Mouse (Mus musculus) kidney, embryonic 16.5 days (tissue): ENCODE results near the gene Serpina10. TPM values are rescaled to one million over a fixed set of nuclear protein-coding genes. Genes with fewer than 3 reads are reported as not detected.

Experiments
- ATAC-seq: fragments of 200-750 bp; cut with Nextera tagmentation; 2 replicates; pipeline ENCODE4 v1.8.0; 2017; ENCODE audit warnings: moderate TSS enrichment; ENCODE audit not compliant: low FRiP score, low TSS enrichment
- H3K27ac ChIP-seq: fragments of 300-500 bp; sonication (generic); 2 replicates; pipeline ENCODE4 v1.5.1; 2014; ENCODE audit warnings: low read length
- H3K27me3 ChIP-seq: fragments of 300-500 bp; sonication (generic); 2 replicates; pipeline ENCODE4 v1.6.1; 2014; ENCODE audit warnings: low read length, control low read depth, mixed read lengths; ENCODE audit not compliant: insufficient read depth
- H3K36me3 ChIP-seq: fragments of 300-500 bp; sonication (generic); 2 replicates; pipeline ENCODE4 v1.6.1; 2014; ENCODE audit warnings: low read length, control low read depth, mixed read lengths; ENCODE audit not compliant: insufficient read depth
- H3K4me1 ChIP-seq: fragments of 300-500 bp; sonication (generic); 2 replicates; pipeline ENCODE4 v1.6.1; 2014; ENCODE audit warnings: low read length, control low read depth, mixed read lengths; ENCODE audit not compliant: insufficient read depth
- H3K4me2 ChIP-seq: fragments of 300-500 bp; sonication (generic); replicated peaks from 2 replicates; pipeline ENCODE4 v1.6.1; 2014; ENCODE audit warnings: low read depth, low read length
- H3K4me3 ChIP-seq: fragments of 300-500 bp; sonication (generic); 2 replicates; pipeline ENCODE4 v1.5.1; 2014; ENCODE audit warnings: mild to moderate bottlenecking, low read length
- H3K9ac ChIP-seq: fragments of 300-500 bp; sonication (generic); replicated peaks from 2 replicates; pipeline ENCODE4 v1.6.1; 2014; ENCODE audit warnings: low read length
- H3K9me3 ChIP-seq: fragments of 300-500 bp; sonication (generic); 2 replicates; pipeline ENCODE4 v1.6.1; 2016; ENCODE audit warnings: low read length, control low read depth
- whole genome bisulfite sequencing: fragments of 180-500 bp; shearing (Covaris S2); extraction: QIAGEN DNeasy Blood & Tissue Kit; methylation state at CpG from one replicate; pipeline ENCODE4 v1.1.7; 2014; 5-methylcytosine and 5-hydroxymethylcytosine counted together
- polyA plus RNA-seq: library from polyadenylated mRNA; unstranded; fragments of >200 nt; fragmentation: Nextera tagmentation; extraction: Ambion mirVana; gene quantifications from 2 replicates; pipeline ENCODE4 v1.2.1, GENCODE M21; 2015

Serpina10 gene
- polyA plus RNA-seq, 1 experiment from 2014 or later: 2.4 TPM

- H3K9me3 ChIP-seq: no peaks in the 10 kb centered on the region
- WGBS: 71% methylated on average over 7 of the region's 7 CpGs
- H3K27me3 ChIP-seq: no peaks in the 10 kb centered on the region
- H3K4me3 ChIP-seq: no peak overlapping the region
- no peaks in the 10 kb centered on the region for H3K36me3 ChIP-seq
- no peak overlapping the region for H3K9ac ChIP-seq
- H3K4me1 ChIP-seq: no peaks in the 10 kb centered on the region
- ATAC-seq: no peak
- no peak overlapping the region for H3K4me2 ChIP-seq
- no peak overlapping the region for H3K27ac ChIP-seq
Measured at GRCm38 (mm10) chr12:103565151-103565550, 66.1 kb downstream of the Serpina10 start.

Other genes with a start within 250 kb of the Serpina10 start
- 7.7 and 8.1 TPM in 2 replicates for gene Otub2, start 242.8 kb downstream of the Serpina10 start, polyA plus RNA-seq
- 0.30 TPM in 1 of 2 replicates, not detected in the other for gene 9330161L09Rik, start 223.6 kb downstream of the Serpina10 start, polyA plus RNA-seq
- 74.6 and 92.1 TPM in 2 replicates for gene Ddx24, start 205.6 kb downstream of the Serpina10 start, polyA plus RNA-seq
- gene Ifi27, start 197.2 kb downstream of the Serpina10 start, polyA plus RNA-seq: 32.8 and 39.5 TPM in 2 replicates
- 6.6 and 7.2 TPM in 2 replicates for gene Ifi27l2a, start 187.8 kb downstream of the Serpina10 start, polyA plus RNA-seq
- gene Ifi27l2b, start 174.2 kb downstream of the Serpina10 start, polyA plus RNA-seq: not detected in 2 replicates
- 1.1 and 1.2 TPM in 2 replicates for gene Ppp4r4, start 99.2 kb downstream of the Serpina10 start, polyA plus RNA-seq
- 7.8 and 12.7 TPM in 2 replicates for gene Serpina6, start 25.8 kb upstream of the Serpina10 start, polyA plus RNA-seq
- not detected in 2 replicates for gene Serpina16, start 44.7 kb upstream of the Serpina10 start, polyA plus RNA-seq
- not detected in 2 replicates for gene Serpina1f, start 64.1 kb upstream of the Serpina10 start, polyA plus RNA-seq
- gene Serpina1d, start 142.1 kb upstream of the Serpina10 start, polyA plus RNA-seq: 0.87 and 1.5 TPM in 2 replicates
- 6.7 and 8.0 TPM in 2 replicates for gene Serpina1b, start 198.9 kb upstream of the Serpina10 start, polyA plus RNA-seq
- gene Serpina1a, start 232.1 kb upstream of the Serpina10 start, polyA plus RNA-seq: 16.3 and 17.4 TPM in 2 replicates